Mouse (Mus musculus): ENCODE results near the gene Aox2.

DNA sequence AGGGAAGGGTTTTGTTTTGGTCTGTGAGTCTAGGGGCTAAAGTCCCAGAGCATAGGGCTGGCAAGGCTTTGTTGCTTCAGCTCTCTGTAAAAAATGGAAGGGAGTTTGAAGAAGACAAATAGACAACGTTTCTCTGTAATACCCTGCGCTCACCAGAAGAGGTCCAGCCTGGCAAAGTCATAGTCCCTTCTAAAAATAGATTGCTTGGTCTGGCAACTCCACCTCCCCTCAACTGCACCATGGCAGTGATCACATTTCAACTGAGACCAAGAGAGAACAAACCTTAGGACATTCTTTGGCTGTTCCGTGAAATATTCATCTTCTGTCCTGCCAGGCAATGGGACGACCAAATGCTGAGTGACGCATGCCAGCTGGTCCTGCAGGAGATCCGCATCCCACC lies 37.8 kb upstream of the Aox2 start:
- no peak for TF ChIP-seq CTCF (IDR thresholded peaks at IDR 0.05; ENCODE audit: extremely low read depth, insufficient read depth, insufficient read length, insufficient replicate concordance)
- no peak for TF ChIP-seq POLR2A (IDR thresholded peaks at IDR 0.05; ENCODE audit: low read depth, low read length)
